Mouse (Mus musculus) T-helper 17 cell (primary cell): ENCODE results near the gene Smad1.
"Not testable (repeated sequence)": the region's sequence is repeated elsewhere in the genome, so short reads cannot be mapped to it uniquely, and the experiment has no call there.

Experiments
- in situ Hi-C, 2 experiments: fragments of 300-600 bp; cut with MboI, MseI; formaldehyde crosslinking; loops; 1 replicate in 1 of 2; 2 replicates in 1 of 2; pipeline ENCODE4 v1.15.1; 2025; ENCODE audit warnings: high pct_unique_total_duplicates in 2 of 2

Gene Smad1

GRCm38 (mm10) chr8:79398994-79399650 is at the start of gene Smad1:
Gene Smad1, minus strand, starts transcription at chr8:79399518.
- in situ Hi-C loops, result no loop called here

- in situ Hi-C loops, result no loop called here
Observed at GRCm38 (mm10) chr8:79447260-79447853, 48.0 kb upstream of the Smad1 start.

GRCm38 (mm10) chr8:79443460-79444098 is 44.3 kb upstream of the Smad1 start:
- in situ Hi-C loops, result no loop called here

- in situ Hi-C loops, result loop anchor here in 1 of 2 experiments (10.0 kb wide), 1 partner anchor 131 kb away; no protein-coding TSS in a partner anchor
Observed at GRCm38 (mm10) chr8:79433953-79434500, 34.7 kb upstream of the Smad1 start.

GRCm38 (mm10) chr8:79414907-79415306 is 15.6 kb upstream of the Smad1 start:
- in situ Hi-C loops, result no loop called here

GRCm38 (mm10) chr8:79410501-79410900 is 11.2 kb upstream of the Smad1 start:
- in situ Hi-C loops, result no loop called here

GRCm38 (mm10) chr8:79407356-79407755 is 8.0 kb upstream of the Smad1 start:
- in situ Hi-C loops, result not testable (repeated sequence)

GRCm38 (mm10) chr8:79404895-79405557 is 5.7 kb upstream of the Smad1 start:
- in situ Hi-C loops, result no loop called here

GRCm38 (mm10) chr8:79400671-79401070 is 1.4 kb upstream of the Smad1 start:
- in situ Hi-C loops, result no loop called here

- in situ Hi-C loops, result no loop called here
Observed at GRCm38 (mm10) chr8:79398251-79398981, 902 bp downstream of the Smad1 start.

GRCm38 (mm10) chr8:79397705-79398250 is 1.5 kb downstream of the Smad1 start:
- in situ Hi-C loops, result no loop called here

- in situ Hi-C loops, result no loop called here
Observed at GRCm38 (mm10) chr8:79396911-79397310, 2.4 kb downstream of the Smad1 start.

- in situ Hi-C loops, result no loop called here
Observed at GRCm38 (mm10) chr8:79394009-79394408, 5.3 kb downstream of the Smad1 start.

- in situ Hi-C loops, result no loop called here
Observed at GRCm38 (mm10) chr8:79393215-79393614, 6.1 kb downstream of the Smad1 start.

- in situ Hi-C loops, result no loop called here
Observed at GRCm38 (mm10) chr8:79392649-79393048, 6.7 kb downstream of the Smad1 start.

- in situ Hi-C loops, result no loop called here
Observed at GRCm38 (mm10) chr8:79391454-79391853, 7.9 kb downstream of the Smad1 start.

GRCm38 (mm10) chr8:79389074-79389786 is 10.1 kb downstream of the Smad1 start:
- in situ Hi-C loops, result loop anchor here in 1 of 2 experiments (10.0 kb wide), 1 partner anchor 1294 kb away; no protein-coding TSS in a partner anchor

- in situ Hi-C loops, result loop anchor here in 1 of 2 experiments (10.0 kb wide), 1 partner anchor 1292 kb away; no protein-coding TSS in a partner anchor
Observed at GRCm38 (mm10) chr8:79386831-79387230, 12.5 kb downstream of the Smad1 start.

- in situ Hi-C loops, result loop anchor here in 1 of 2 experiments (10.0 kb wide), 1 partner anchor 1292 kb away; no protein-coding TSS in a partner anchor
Observed at GRCm38 (mm10) chr8:79386358-79386757, 13.0 kb downstream of the Smad1 start.
